Mouse (Mus musculus) heart, embryonic 11.5 days (tissue): ENCODE results near the gene Srsf3. TPM values are rescaled to one million over a fixed set of nuclear protein-coding genes. Genes with fewer than 3 reads are reported as not detected.
A peak's percentile ranks its signal among the peaks of the same experiment; 100 is the strongest.
"Not testable (repeated sequence)": the region's sequence is repeated elsewhere in the genome, so short reads cannot be mapped to it uniquely, and the experiment has no call there.

Source experiments
- ATAC-seq: fragments of 200-750 bp; cut with Nextera tagmentation; replicated peaks from 2 replicates; pipeline ENCODE4 v1.8.0; 2017; ENCODE audit warnings: moderate library complexity; ENCODE audit not compliant: insufficient number of reproducible peaks, low FRiP score, low TSS enrichment
- H3K27ac ChIP-seq: fragments of 300-500 bp; sonication (generic); 2 replicates; pipeline ENCODE4 v1.5.1; 2014; ENCODE audit warnings: mild to moderate bottlenecking, low read depth, low read length
- H3K27me3 ChIP-seq: fragments of 300-500 bp; sonication (generic); 2 replicates; pipeline ENCODE4 v1.6.1; 2014; ENCODE audit warnings: mild to moderate bottlenecking, low read length, mixed read lengths; ENCODE audit not compliant: control insufficient read depth, insufficient read depth
- H3K36me3 ChIP-seq: fragments of 300-500 bp; sonication (generic); 2 replicates; pipeline ENCODE4 v1.6.1; 2014; ENCODE audit warnings: mild to moderate bottlenecking, low read length, moderate library complexity, mixed read lengths; ENCODE audit not compliant: control insufficient read depth, insufficient read depth
- H3K4me1 ChIP-seq: fragments of 300-500 bp; sonication (generic); 2 replicates; pipeline ENCODE4 v1.6.1; 2014; ENCODE audit warnings: low read length; ENCODE audit not compliant: control insufficient read depth, insufficient read depth
- H3K4me2 ChIP-seq: fragments of 300-500 bp; sonication (generic); 2 replicates; pipeline ENCODE4 v1.6.1; 2014; ENCODE audit warnings: mild to moderate bottlenecking, moderate library complexity
- H3K4me3 ChIP-seq: fragments of 300-500 bp; sonication (generic); 2 replicates; pipeline ENCODE4 v1.5.1; 2014; ENCODE audit warnings: low read depth, low read length
- H3K9ac ChIP-seq: fragments of 300-500 bp; sonication (generic); 2 replicates; pipeline ENCODE4 v1.6.1; 2014; ENCODE audit warnings: mild to moderate bottlenecking, low read depth, low read length, moderate library complexity
- H3K9me3 ChIP-seq: fragments of 300-500 bp; sonication (generic); replicated peaks from 2 replicates; pipeline ENCODE4 v1.6.1; 2016; ENCODE audit warnings: low read length; ENCODE audit not compliant: control insufficient read depth
- WGBS: fragments of 180-500 bp; shearing (Covaris S2); extraction: QIAGEN DNeasy Blood & Tissue Kit; methylation state at CpG from one replicate; pipeline ENCODE4 v1.1.7; 2014; ENCODE audit not compliant: insufficient replicate concordance; 5-methylcytosine and 5-hydroxymethylcytosine counted together
- polyA plus RNA-seq: library from polyadenylated mRNA; unstranded; fragments of >200 nt; fragmentation: Nextera tagmentation; extraction: Ambion mirVana; gene quantifications from 2 replicates; pipeline ENCODE4 v1.2.1, GENCODE M21; 2014

Gene Srsf3
- polyA plus RNA-seq, 1 experiment from 2014 or later = 420 TPM

DNA sequence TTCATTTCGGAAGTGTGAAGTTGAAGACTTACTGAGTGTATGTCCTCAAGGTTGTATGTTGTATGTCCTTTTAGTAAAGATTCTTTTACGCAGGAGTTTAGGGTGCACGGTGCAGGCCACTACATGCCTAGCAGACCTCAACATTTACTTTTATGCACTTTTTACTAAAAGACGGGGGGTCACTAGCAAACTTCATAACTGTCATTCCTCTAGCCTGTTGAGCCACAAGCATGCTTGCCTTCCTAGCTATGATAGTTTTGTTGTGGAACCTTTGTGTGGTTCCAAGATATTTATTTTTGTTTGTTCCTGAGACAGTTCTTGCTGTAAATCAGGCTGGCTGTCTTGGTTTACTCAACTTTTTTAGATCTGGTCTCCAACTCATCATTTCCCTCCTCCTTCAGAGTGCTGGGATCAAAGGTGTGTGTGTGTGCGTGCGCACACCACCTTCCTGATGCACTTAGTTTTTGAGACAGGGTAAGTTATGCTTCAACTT is 1.2 kb downstream of the Srsf3 start:
- H3K4me3 ChIP-seq = peak overlapping the region; percentile 61
- no peaks in the 10 kb centered on the region for H3K9me3 ChIP-seq
- peaks cover 17% of the 10 kb centered on the region for H3K4me1 ChIP-seq
- H3K36me3 ChIP-seq = peaks cover 20% of the 10 kb centered on the region
- peak overlapping the region; percentile 97 for H3K4me2 ChIP-seq
- 1% methylated on average over 6 of the region's 6 CpGs for WGBS
- no peak for ATAC-seq
- H3K27ac ChIP-seq = peak overlapping the region; percentile 99
- peak overlapping the region; percentile 94 for H3K9ac ChIP-seq
- H3K27me3 ChIP-seq = no peaks in the 10 kb centered on the region

DNA sequence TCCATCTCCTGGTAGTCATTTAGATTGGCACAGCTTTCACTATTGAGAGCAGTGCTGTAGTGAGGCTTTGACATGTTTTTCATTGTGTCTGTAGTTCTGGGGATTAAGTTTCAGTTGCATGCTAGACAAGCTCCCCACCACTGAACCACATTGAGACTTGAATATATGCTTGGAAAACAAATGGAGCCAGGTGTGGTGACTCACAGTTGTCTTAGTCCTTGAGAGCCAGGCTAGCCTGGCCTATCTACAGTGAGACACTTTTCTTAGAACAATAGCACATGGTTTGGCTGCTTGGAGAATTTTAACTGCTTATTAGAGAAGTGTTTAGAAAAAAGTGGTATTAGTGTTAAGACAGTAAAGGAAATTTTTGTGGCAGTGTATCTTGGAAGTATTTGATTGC is 1.8 kb downstream of the Srsf3 start:
- Histone ChIP-seq H3K4me2 (peak overlapping the region; percentile 97), H3K4me3 (peak overlapping the region; percentile 61), H3K4me1 (peaks cover 17% of the 10 kb centered on the region), H3K27ac (no peak overlapping the region), H3K9me3 (no peaks in the 10 kb centered on the region), H3K27me3 (no peaks in the 10 kb centered on the region), H3K9ac (peak overlapping the region; percentile 94), H3K36me3 (peaks cover 25% of the 10 kb centered on the region)
- no peak for ATAC-seq

- no peak overlapping the region for H3K9ac ChIP-seq
- H3K4me2 ChIP-seq = peak overlapping the region; percentile 97
- peaks cover 17% of the 10 kb centered on the region for H3K4me1 ChIP-seq
- H3K36me3 ChIP-seq = peaks cover 37% of the 10 kb centered on the region
- H3K27ac ChIP-seq = no peak overlapping the region
- no peak for ATAC-seq
- H3K27me3 ChIP-seq = no peaks in the 10 kb centered on the region
- peak overlapping the region; percentile 61 for H3K4me3 ChIP-seq
- no peaks in the 10 kb centered on the region for H3K9me3 ChIP-seq
Observed at GRCm38 (mm10) chr17:29035506-29035905, 3.1 kb downstream of the Srsf3 start.

GRCm38 (mm10) chr17:29039351-29039750 is 6.9 kb downstream of the Srsf3 start:
- Histone ChIP-seq H3K9me3 (no peaks in the 10 kb centered on the region), H3K4me2 (no peak overlapping the region), H3K27me3 (no peaks in the 10 kb centered on the region), H3K9ac (no peak overlapping the region), H3K4me1 (peaks cover 11% of the 10 kb centered on the region; the same call in 1 of the 2 replicates), H3K27ac (no peak overlapping the region), H3K36me3 (peaks cover 58% of the 10 kb centered on the region), H3K4me3 (no peak overlapping the region)
- WGBS = 73% methylated on average over 11 of the region's 11 CpGs
- no peak for ATAC-seq

- not testable (repeated sequence) for H3K9me3 ChIP-seq, H3K4me2 ChIP-seq, H3K27me3 ChIP-seq, H3K4me1 ChIP-seq, H3K27ac ChIP-seq, H3K9ac ChIP-seq, ATAC-seq, H3K4me3 ChIP-seq
- WGBS = 63% methylated on average over 3 of the region's 3 CpGs
- H3K36me3 ChIP-seq = peaks cover 72% of the 10 kb centered on the region
Observed at GRCm38 (mm10) chr17:29041632-29042031, 9.2 kb downstream of the Srsf3 start.

- no peak overlapping the region for H3K4me2 ChIP-seq
- H3K4me3 ChIP-seq = no peak overlapping the region
- no peak for ATAC-seq
- no peak overlapping the region for H3K27ac ChIP-seq
- H3K4me1 ChIP-seq = no peaks in the 10 kb centered on the region
- H3K36me3 ChIP-seq = peaks cover 67% of the 10 kb centered on the region
- no peaks in the 10 kb centered on the region for H3K27me3 ChIP-seq
- H3K9ac ChIP-seq = no peak overlapping the region
- no peaks in the 10 kb centered on the region for H3K9me3 ChIP-seq
Observed at GRCm38 (mm10) chr17:29042569-29042968, 10.1 kb downstream of the Srsf3 start.

GRCm38 (mm10) chr17:29043583-29043982 is 11.2 kb downstream of the Srsf3 start:
- 89% methylated on average over 3 of the region's 3 CpGs for WGBS
- H3K9me3 ChIP-seq = no peaks in the 10 kb centered on the region
- H3K27me3 ChIP-seq = no peaks in the 10 kb centered on the region
- peaks cover 64% of the 10 kb centered on the region for H3K36me3 ChIP-seq
- no peak overlapping the region for H3K9ac ChIP-seq
- H3K4me2 ChIP-seq = no peak overlapping the region
- no peak overlapping the region for H3K27ac ChIP-seq
- no peaks in the 10 kb centered on the region for H3K4me1 ChIP-seq
- no peak for ATAC-seq
- no peak overlapping the region for H3K4me3 ChIP-seq

- H3K27ac ChIP-seq = no peak overlapping the region
- no peaks in the 10 kb centered on the region for H3K9me3 ChIP-seq
- no peak overlapping the region for H3K4me3 ChIP-seq
- ATAC-seq = no peak
- no peaks in the 10 kb centered on the region for H3K4me1 ChIP-seq
- WGBS = 90% methylated on average over 6 of the region's 6 CpGs
- H3K27me3 ChIP-seq = no peaks in the 10 kb centered on the region
- no peak overlapping the region for H3K9ac ChIP-seq
- H3K36me3 ChIP-seq = peaks cover 58% of the 10 kb centered on the region
- no peak overlapping the region for H3K4me2 ChIP-seq
Observed at GRCm38 (mm10) chr17:29044146-29044924, 11.9 kb downstream of the Srsf3 start.

GRCm38 (mm10) chr17:29044925-29045319 is 12.5 kb downstream of the Srsf3 start:
- no peak overlapping the region for H3K4me2 ChIP-seq
- no peaks in the 10 kb centered on the region for H3K9me3 ChIP-seq
- 83% methylated on average over 1 of the region's 1 CpGs for WGBS
- H3K9ac ChIP-seq = no peak overlapping the region
- no peak overlapping the region for H3K27ac ChIP-seq
- H3K27me3 ChIP-seq = no peaks in the 10 kb centered on the region
- ATAC-seq = no peak
- H3K4me1 ChIP-seq = peaks cover 3% of the 10 kb centered on the region
- H3K4me3 ChIP-seq = no peak overlapping the region
- H3K36me3 ChIP-seq = peaks cover 52% of the 10 kb centered on the region
